Mouse (Mus musculus) cerebellum, postnatal 10 days (tissue): ENCODE data around the gene Trat1.

Source experiments
- DNase-seq, 2 experiments: peaks; one replicate each; pipeline ENCODE4 v3.0.0; 2021; ENCODE audit warnings: mixed read lengths in 2 of 2

Trat1 gene

DNA sequence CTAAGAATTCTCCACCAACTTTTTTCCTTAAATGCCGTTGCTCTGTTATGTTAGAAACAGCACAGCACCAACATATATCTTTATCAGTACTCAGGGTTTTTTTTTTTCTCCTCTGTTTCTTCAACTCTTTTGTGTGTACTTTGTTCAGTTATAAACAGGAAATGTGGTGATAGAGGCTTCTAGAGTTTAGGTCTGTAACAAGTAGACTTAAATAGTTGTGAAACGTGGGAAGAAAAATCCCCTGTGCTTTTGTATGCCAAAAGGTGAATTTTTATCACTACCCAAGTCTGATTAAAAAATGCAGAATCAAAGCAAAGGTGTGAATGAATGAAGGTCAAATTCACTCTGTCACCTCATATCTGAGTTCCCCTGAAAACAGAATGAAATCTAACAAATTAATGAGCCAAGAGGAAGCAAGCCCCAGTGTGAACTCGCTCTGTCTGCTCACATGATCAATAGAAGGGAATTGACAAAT is at the start of gene Trat1:
Gene Trat1, minus strand, starts transcription at position 51 of the 475 bp plus-strand sequence.
- no peak for DNase-seq

DNA sequence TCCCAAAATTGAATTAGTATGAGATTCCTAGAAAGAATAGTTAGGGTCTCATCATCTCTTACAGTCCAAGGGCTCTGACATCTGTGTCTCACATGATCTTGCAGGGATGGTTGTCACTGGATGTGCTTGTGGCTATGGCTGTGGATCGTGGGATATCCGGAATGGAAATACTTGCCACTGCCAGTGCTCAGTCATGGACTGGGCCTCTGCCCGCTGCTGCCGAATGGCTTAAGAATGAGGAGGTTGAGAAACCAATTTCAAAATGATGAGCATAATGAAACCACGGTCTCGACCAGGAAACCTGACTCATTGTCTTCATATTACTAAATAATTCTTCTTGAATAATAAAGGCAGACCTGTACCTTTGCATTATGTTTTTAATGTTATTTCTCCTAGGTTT is 46.7 kb upstream of the Trat1 start:
- no peak for DNase-seq

DNA sequence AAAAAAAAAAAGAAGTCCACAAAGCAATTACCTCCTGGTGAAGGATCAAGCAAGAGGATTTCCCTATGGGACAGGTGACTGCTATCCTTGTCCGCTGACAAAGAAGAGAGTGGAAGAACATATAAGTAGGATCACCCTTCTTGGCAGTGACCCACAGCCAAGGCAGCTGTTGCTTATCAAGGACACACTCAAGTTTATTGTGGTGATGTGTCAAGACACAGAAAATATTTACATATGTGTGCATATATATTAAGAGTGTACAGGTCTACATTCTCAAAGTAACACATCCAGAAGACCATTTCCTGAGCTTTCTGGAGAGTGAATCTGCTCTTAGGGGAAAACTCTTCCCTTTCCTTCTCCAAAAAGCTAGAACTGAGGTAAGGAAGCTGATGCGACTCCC is 44.9 kb upstream of the Trat1 start, which contains the start of gene Retnlb:
Gene Retnlb, plus strand, starts transcription at position 162 of the 400 bp plus-strand sequence.
- no peak for DNase-seq

DNA sequence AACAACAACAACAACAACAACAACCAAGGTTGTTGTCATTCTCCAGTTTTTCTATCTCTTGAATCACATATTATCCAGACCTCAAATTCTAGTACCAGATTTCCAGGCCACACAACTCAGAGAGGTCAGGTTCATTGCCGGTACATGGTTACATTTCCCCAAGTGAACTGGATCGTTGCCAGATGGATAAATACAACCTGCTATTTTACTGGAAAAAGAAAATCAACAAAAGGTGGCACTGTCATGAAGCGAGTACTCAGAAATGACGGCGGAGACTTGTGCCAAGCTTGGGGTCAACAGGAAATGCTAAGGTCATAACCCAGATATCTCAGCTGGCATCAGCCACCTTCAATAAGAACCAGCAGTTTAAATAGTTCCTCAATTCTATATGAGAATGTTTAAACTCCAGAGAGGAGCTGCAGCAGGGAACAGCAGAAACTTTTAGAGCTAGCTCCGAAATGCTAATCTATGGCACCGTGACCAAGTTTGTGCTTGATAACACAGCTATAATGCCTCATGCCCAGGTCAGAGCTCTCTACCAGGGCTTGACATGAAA is 40.1 kb upstream of the Trat1 start:
- peak in 1 of 2 experiments; percentile 6 for DNase-seq

DNA sequence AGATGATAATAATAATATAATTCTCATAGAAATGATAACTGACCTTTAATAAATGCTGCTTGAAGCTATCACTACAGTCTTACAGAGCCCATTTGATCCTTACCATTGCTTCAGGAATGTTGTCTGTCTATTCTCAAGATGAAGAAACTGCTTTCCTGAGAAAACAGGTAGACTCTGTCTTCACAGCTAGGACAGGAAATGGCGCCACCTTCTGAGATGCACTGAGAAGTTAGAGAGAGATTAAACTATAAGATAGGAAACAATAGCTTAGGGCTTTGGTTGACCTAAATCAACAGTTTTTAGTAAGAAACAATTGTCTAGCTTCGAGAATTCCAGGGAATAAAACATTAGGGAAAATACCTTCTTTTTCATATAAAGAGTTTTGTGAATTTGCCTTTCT is 37.6 kb upstream of the Trat1 start:
- DNase-seq: peak; percentile 43 to 56

DNA sequence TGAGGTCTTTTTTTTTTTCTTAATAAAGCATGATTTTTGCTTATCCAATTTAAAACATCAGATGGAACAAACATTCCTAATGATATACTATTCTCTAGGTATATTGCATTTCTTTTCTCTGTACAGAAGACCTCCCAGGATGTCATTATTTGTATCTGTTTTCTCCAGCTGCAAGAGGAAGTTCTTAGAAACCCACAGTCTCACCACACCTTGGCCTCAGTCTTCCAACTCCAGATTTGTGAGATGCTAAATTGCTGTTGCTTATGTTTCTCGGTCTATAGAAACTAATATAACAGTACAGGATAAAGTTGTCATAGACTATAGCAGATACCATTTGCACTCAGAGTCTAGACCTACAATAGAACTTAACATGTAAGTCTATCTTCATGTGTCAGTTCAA is 34.7 kb upstream of the Trat1 start:
- no peak for DNase-seq

DNA sequence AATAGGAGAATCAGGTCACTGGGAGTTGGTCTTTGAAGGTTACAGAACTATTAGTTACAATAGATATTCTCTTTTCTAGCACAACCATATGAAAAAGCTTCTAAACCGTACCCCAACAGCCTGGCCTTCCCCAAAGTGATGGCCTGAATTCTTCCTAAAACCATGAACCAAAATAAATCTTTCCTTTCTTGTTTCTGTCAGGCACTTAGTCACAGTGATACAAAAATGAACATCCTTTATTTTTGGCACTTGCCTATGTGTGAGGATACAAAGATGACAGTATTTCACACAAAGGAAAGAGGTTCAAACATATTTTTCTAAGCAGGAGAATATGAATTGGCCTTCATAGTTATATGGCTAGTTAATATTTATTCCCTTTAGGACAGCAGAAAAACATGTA is 33.6 kb upstream of the Trat1 start:
- no peak for DNase-seq

DNA sequence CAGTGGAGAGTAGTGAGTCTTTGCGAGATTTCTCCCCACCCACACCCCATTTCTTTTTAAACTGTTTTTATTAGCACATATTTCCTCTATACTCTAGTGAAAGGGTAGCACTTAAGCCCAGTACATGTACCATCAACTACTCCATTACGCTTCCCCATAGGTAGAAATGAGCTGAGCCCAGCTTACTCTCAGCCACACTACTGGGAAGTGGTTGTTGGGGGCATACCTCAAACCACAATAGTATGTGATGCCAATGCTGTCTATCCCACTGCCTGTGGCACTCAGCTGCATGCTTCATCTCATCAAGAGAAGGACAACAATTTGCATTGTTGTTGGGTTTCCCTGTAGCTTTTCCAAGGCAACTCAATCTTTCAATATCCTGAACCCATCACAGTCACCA is 29.1 kb upstream of the Trat1 start:
- no peak for DNase-seq

DNA sequence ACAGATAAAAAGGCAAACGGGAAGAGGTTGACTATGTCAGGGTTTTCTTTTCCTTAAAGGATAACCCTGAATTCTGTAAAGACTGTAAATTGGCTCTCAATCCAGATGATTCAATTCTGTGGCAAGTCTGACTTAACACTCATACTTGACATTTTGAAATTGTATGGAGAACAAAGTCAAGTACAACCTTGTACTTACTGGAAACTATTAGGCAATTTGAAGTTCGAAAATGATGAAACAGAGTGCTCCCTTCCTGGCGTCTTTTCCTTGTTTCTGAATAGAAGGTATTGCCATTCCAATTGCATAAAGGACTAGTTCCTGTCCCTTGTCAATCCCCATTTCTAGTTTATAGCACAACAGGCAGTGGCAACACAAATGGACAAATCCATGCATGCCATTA is 27.6 kb upstream of the Trat1 start:
- DNase-seq: no peak

DNA sequence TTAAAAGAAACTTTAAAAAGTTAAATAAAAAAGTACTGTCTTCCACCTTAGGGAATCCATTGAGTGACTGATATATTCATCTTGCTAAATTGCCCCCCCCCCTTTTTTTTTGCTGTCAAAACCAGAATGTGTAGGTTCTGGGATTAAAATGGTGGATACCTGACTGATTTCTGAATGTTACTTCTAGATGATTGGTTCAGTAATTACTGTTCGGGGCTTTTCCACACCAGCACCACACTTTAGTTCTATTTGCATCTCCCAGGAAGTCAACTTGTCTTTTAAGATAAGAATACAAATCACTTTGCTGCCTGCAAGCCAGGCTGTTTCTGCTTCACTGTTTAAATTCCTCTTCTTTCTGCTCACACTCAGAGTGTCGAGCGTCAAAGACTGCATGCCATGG is 26.5 kb upstream of the Trat1 start:
- DNase-seq: no peak

DNA sequence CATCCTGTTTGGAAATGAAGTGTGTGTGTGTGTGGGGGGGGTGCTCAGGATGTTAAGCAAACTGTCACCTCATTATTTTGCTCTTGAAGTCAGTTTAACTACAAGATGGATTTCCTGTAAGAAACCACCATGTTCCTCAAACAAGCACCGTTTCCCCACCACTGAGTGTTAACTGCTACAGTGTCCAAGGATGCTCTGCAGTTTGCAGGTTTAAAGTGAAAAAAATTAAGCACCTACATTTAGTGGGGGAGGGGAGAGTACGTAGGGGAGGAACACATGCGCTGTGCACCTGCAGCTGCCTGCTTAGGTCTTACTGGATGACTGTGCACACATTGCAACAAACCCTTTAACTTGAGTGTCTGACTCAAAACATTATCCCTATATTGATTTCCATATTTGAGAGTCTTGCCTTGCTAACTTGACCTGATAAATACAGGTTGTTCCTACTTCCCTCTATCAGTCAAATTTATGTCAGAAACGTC is 16.9 kb upstream of the Trat1 start:
- DNase-seq: no peak

DNA sequence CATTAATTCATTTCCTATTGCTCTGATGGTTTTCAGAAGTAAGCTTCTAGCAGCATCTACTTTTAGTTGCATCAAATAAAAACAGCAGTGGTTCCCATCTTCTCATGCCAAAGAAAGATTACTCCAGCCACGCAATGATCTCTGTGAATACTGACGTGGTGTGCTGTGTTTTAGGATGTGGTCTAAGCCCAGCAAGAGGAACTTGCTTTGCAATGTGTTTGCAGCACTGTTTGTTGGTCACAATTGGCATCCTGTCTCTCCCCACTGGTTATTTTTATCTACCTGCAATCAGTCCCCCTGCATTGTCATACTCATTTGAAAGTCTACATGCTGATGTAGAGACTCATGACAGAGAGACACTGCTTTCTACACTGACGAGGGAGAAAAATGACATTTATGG is 14.4 kb upstream of the Trat1 start:
- DNase-seq: no peak

DNA sequence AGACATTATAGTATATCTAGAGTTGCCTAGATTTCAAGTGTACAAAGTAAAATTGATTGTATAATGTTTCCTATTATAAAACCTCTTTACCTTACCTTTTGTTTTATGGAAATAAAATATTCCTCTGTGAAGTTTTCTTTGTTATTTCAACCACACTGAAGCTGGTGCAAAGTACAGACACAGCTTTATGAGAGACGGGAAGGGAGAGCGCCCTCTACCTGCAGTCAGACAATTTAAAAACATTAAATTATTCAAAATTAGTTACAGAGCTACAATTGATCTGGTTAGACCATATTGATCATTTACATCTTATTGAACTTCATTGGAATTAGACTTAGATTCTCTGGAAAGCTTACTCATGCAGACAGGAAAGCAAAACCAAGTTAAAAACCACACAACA is 5.4 kb upstream of the Trat1 start:
- DNase-seq: peak in 1 of 2 experiments; percentile 3

DNA sequence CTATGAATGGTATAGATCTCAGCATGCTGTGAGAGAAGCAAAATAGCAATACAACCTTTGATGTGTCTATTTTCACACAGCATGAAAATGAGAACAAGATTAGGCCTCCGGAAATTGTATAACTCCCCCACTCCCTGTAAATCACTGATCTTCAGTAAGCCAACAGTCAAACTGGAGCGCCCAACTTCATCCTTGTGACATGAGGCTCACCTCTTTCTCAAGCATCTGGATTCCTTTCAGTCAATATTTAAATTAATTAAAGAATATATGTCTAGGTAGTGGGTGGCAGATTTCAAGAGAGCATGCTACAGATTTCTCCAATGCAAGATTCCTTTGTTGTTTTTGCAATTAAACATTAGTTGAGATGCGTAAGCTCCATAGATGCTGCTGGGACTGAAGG is 2.6 kb downstream of the Trat1 start:
- no peak for DNase-seq

DNA sequence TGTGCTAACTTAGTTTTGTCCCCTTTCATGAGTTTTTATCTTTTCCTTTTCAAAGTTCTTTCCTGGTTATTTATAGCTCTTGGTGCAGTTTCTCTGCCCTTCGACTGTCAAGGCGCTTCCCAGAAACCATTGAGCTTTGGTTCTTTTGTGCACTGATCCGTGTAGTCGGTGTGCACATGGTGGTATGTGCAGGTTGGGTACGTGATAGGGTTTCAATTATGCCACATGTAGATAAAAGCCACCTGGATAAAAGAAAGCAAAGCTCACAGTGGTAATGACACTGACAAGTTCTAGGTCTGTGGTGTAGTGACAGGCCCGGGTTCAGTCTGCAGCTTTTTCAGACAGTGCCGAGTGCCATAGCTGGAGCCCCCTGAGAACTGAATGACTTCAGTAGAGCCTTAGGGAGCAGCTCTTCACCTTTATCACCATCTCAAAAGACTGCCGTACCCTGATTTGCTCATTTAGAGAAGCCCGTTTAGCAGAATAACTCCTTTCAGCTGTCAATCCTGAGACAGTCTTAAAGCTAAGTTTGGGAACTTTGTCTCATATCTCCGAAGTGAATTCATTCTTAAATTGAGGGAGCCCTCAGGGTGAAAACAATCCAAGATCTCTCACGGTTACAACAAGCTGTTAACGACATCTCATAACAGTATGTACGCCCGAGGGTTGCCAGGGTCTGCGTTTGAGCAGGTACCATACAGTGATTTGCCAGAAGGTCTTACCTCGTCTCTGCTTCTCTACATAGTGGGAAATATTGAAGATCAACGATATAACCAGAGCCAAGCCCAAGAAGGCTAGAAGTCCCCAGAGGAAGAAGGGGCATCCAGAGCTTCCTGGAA is 11.0 kb downstream of the Trat1 start:
- no peak for DNase-seq

DNA sequence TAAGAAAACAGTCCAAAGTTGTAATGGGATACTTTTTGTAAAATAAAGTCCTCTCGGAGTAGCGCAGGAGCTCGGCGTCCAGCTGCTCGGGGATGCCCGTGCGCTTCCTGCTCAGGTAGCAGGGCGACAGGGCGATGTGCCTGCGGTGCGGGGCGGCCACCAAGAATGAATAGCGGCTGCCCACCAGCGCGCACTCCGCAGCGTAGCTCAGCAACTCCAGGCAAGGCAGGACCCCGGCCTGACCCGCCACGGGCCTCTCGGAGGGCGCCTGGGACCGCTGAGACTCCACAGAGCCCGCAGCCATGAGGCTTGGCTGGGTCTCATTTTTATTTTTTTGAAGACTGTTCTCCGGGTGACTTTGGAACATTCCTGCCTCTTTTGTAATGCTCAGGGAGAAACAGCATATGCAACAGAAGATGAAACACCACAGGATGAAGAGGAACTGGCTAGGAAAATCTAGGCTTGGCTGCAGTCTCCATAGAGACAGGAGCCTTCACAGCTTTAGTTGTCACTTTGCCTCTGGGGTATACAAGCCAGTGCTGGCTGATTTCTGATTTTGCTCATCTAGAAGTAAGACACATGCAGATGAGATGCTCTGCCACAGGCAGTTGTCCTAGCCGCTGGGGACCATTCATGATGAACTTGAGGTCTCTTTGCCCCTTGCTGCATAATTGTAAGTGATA is 21.5 kb downstream of the Trat1 start:
- DNase-seq: peak; percentile 32 to 39

DNA sequence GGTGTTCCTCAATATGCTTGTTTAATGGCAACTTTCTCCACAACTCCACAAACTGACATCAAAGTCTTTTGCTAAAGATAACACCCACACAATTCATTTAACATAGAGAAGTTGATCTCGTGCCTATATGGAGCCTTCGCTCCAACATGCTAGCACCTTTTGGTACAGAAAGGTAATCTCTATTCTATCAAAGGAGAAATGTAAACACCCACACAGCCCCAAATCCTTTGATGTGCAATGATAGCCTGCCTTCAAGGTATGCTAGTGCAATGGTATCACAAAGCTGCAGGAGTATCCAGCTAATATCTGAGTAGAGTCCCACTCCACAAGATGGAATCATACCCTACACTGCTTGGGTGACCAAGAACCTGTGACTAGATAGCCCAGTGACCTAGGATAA is 26.4 kb downstream of the Trat1 start:
- no peak for DNase-seq

DNA sequence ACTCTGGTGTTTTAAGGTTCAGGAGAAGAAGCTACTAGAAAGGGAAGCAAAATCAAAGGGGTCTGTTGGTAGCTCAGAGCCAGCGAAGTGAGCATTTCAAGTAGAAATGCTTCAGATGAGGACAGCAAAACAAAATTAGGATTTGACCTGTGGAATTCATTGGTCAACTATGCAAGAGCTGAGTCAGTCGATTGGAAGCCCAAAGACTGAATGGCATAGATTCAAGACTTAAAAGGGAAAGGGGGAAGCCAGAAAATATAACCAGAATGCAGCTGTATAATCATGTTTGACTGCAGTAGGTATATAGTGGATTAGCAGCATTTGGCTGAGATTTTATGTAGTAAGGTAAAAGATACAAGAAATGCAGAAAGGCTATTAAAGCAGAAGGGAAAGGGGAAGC is 26.8 kb downstream of the Trat1 start:
- no peak for DNase-seq

DNA sequence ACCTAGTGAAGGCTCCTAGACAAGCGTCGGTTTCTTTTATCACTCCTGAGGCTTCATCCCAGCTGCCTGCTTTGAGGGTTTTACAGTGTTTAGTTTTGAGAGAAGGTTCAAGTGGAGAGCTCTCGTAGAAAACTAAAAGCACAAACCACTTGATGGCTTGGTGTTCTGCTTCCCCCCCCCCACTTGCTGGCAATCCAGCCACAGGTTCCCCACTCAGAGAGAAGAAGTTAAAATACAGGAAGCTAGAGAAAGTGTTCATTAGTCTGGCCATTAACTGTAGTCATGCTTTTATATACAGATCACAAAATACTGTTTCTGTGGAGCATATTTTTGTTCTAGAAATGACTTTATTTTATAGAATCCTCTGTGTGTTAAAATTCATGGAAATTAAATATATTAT is 30.3 kb downstream of the Trat1 start:
- DNase-seq: no peak

DNA sequence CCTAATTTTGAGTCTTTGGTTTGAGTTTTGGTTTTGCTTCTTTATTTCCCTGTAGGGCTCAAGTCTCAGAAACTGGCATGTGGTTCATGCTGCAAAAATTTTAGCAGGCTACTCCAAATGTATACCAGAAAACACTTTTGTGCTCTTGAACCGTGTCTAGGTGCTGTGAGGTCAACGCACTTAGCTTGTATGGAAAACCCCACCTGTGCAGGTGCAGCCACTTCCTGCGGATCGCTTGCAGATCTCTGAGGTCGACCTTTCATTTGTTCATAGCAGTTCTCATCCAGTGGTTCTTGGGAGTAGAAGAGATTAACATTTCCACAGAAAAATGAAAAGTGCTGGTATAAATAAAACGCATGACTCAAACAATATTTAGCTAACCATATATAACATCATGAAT is 31.8 kb downstream of the Trat1 start:
- no peak for DNase-seq

DNA sequence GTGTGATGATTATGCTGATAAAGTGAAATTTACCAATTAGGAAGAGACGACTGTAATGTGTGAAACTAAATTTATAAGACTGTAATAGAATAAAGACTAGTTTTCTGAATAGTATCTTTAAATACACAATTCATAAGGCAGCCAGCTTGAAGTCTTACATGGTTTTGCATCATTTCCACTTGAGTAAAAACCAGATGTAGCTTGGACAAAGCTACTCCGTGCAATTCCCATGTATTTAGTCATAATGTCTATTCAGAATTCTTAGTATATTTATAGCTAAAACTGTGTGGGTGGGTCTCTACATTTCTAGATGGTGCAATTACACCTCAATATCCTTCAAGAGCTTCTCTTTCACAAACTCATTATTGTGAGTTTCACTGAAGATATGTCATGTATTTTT is 33.4 kb downstream of the Trat1 start:
- no peak for DNase-seq

DNA sequence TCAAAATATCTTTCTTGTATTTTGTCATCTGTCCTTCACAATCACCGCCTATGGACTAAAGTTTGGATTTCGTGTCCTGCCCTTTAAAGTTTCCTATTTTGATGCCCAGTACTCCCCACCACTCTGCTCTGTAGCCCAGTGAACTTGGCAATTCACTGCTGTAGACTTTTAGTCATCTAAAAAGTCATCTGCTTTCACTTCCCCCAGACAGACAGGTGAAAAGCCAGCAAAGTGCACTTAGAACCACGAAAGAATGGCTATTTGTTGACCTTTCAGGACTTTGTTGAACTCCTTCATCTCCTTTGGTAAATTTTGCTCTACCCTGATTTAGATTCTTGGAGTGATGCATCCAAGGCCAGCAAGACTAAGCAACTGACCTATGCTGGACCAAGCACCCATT is 34.9 kb downstream of the Trat1 start:
- DNase-seq: no peak

DNA sequence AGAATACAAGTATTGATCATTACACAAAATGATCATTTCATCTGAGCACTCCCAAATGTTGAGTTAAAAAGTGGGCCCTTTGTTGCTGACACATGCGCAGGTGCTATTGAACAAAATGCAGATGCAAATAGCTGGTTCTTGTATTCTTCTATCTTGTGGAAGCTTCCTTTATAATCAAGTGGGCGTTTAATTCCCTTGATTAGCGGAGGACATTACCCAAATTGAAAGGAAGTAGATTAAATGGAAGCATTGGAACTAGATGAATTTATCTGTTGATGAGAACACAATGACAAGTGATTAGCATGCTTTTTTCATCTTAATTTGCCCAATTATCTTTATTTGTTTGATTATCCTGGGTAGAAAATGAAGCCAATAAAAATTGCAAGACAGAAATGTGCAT is 51.6 kb downstream of the Trat1 start:
- no peak for DNase-seq

DNA sequence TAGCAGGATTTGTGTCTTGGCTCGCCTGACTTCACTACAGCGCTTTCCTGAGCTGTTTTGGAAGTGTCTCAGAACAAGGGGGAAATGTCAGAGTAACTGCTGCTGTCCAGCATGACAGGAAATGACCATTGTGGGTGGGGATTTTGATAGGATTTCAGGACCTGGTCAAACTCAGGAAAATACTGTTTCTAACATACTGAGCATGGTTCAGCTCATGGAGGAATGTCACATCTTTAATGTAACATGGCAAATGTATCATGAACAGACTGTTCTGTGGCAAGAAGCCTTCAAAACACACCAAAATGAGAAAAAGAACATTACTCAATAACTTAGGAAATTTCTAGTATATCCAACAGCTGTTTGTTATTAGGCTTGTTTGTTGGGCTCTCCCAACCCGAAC is 52.1 kb downstream of the Trat1 start:
- no peak for DNase-seq
